In the genomic region with DNA sequence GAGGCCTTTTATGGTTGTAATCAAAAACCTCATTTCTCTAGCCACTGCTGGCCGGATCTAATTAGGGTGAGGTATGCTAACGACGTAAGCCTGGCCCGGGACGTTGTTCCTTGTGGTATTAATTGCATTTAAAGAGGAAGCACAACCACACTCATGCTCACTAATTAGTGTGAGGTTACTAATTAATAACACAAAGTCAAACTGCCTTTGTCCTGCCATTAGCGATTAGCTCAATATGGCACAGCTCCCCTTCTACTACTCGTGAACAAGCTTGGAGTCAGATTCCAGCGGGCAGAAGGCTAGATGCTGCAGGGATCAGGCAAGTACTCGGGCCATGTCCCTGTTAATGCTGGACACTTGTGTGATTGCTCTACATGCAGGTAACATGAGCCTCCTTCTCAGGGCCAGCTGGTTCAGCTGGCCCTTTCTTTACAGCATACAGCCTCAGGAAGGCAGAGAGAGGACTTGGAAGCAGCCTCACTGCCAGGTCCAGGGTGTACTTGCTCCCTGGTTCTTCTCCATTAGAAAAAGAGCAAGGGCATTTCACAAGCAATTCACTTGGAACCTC, we compare ENCODE assay signal across 12 mouse cellular contexts.
DNase-seq lines count a peak whose midpoint lies in the region; ATAC-seq lines count a peak whose summit lies in the region.
"Had no signal": no experiment of that assay in that cellular context is flagged by ENCODE, and none has a peak within 500 bp of the region (broad histone marks: within the 10 kb centered on the region; RNA-seq: fewer than 3 reads in every experiment).

No protein-coding gene starts in this region.

- H3K4me3 ChIP-seq in embryonic facial prominence, embryonic 10.5 days = peak overlapping the region; percentile 17; the same call in 1 of the 2 replicates
- no peak overlapping the region for H3K4me3 ChIP-seq in kidney, embryonic 15.5 days (replicated peaks)
- H3K4me3 ChIP-seq in neural tube, embryonic 15.5 days (replicated peaks) = no peak overlapping the region

- peaks cover 18% of the 10 kb centered on the region for H3K36me3 ChIP-seq in embryonic facial prominence, embryonic 10.5 days (replicated peaks)
- no peaks in the 10 kb centered on the region for H3K36me3 ChIP-seq in kidney, embryonic 15.5 days
- H3K36me3 ChIP-seq in neural tube, embryonic 15.5 days = no peaks in the 10 kb centered on the region

- WGBS in embryonic facial prominence, embryonic 10.5 days = 32% methylated on average over 9 of the region's 9 CpGs
- 28% methylated on average over 9 of the region's 9 CpGs for WGBS in kidney, embryonic 15.5 days
- WGBS in neural tube, embryonic 15.5 days = 34% methylated on average over 9 of the region's 9 CpGs

- H3K9ac ChIP-seq in kidney, embryonic 15.5 days = no peak overlapping the region
- no peak overlapping the region for H3K9ac ChIP-seq in neural tube, embryonic 15.5 days (replicated peaks)
- H3K9ac ChIP-seq: lung, embryonic 14.5 days had no signal

- no peak overlapping the region for H3K4me2 ChIP-seq in kidney, embryonic 15.5 days
- no peak overlapping the region for H3K4me2 ChIP-seq in neural tube, embryonic 15.5 days
- H3K4me2 ChIP-seq: lung, embryonic 14.5 days had no signal

- no peak for ATAC-seq in kidney, embryonic 15.5 days (replicated peaks; ENCODE audit: low FRiP score)
- ATAC-seq in neural tube, embryonic 15.5 days (ENCODE audit: low FRiP score) = peak; percentile 40
- ATAC-seq: intestine, embryonic 16.5 days had no signal

- DNase-seq in kidney, adult 11 months = peak; percentile 34
- no peak for DNase-seq in kidney, postnatal 10 days
- DNase-seq in embryonic facial prominence, embryonic 10.5 days (ENCODE audit: low spot score) = peak; percentile 62
- DNase-seq in spleen, adult 12 weeks (ENCODE audit: low spot score) = no peak
- DNase-seq in cerebellum, adult 9-11 months = no peak
- DNase-seq: cerebellum, postnatal 14 days; lung, embryonic 14.5 days had no signal

- H3K4me1 ChIP-seq in embryonic facial prominence, embryonic 10.5 days = peaks cover 35% of the 10 kb centered on the region
- peaks cover 22% of the 10 kb centered on the region for H3K4me1 ChIP-seq in kidney, embryonic 15.5 days
- peaks cover 36% of the 10 kb centered on the region for H3K4me1 ChIP-seq in neural tube, embryonic 15.5 days

- H3K9me3 ChIP-seq in embryonic facial prominence, embryonic 10.5 days = no peaks in the 10 kb centered on the region
- H3K9me3 ChIP-seq in kidney, embryonic 15.5 days (replicated peaks) = no peaks in the 10 kb centered on the region
- H3K9me3 ChIP-seq in neural tube, embryonic 15.5 days (replicated peaks) = no peaks in the 10 kb centered on the region

- no peaks in the 10 kb centered on the region for H3K27me3 ChIP-seq in embryonic facial prominence, embryonic 10.5 days (replicated peaks; ENCODE audit: low read depth, poor library complexity, severe bottlenecking)
- H3K27me3 ChIP-seq in kidney, embryonic 15.5 days = no peaks in the 10 kb centered on the region
- H3K27me3 ChIP-seq in neural tube, embryonic 15.5 days (replicated peaks) = no peaks in the 10 kb centered on the region
- H3K27me3 ChIP-seq: CH12.LX had no signal

- H3K27ac ChIP-seq in embryonic facial prominence, embryonic 10.5 days (replicated peaks) = peak overlapping the region; percentile 83
- peak overlapping the region; percentile 59 for H3K27ac ChIP-seq in kidney, embryonic 15.5 days
- H3K27ac ChIP-seq in neural tube, embryonic 15.5 days (replicated peaks) = peak overlapping the region; percentile 73
- H3K27ac ChIP-seq: stomach, postnatal 0 days had no signal

Comparison
In these comparisons a context has a peak if more than half of its experiments do, and no peak if none do; other contexts are left out.
1. DNase-seq: peak in kidney, adult 11 months (single experiment) and embryonic facial prominence, embryonic 10.5 days (single experiment); none in kidney, postnatal 10 days (single experiment), spleen, adult 12 weeks (single experiment) and cerebellum, adult 9-11 months (single experiment).
2. Peak in every context shown above with its lines, with median percentiles within 50 percentile points of each other: H3K27ac ChIP-seq.